Mouse (Mus musculus) telencephalon, adult 2 months (tissue): Measurements from ENCODE around the gene Hist1h4k.
"Not testable (repeated sequence)": the region's sequence is repeated elsewhere in the genome, so short reads cannot be mapped to it uniquely, and the experiment has no call there.

Source experiments
- DNase-seq: peaks from one replicate; pipeline ENCODE4 v3.0.0-alpha.2; 2011; ENCODE audit warnings: low read depth, low spot score

Hist1h4k gene

GRCm38 (mm10) chr13:21754294-21755001 is 4.1 kb upstream of the Hist1h4k start:
- peak; percentile 22 for DNase-seq

GRCm38 (mm10) chr13:21753524-21754285 is 3.4 kb upstream of the Hist1h4k start, which contains the start of the genes Hist1h2ak and Hist1h2bn:
Hist1h2ak (minus strand) TSS chr13:21753827.
Hist1h2bn (plus strand) TSS chr13:21754123.
- DNase-seq: peak; percentile 98

GRCm38 (mm10) chr13:21753051-21753523 is 2.8 kb upstream of the Hist1h4k start:
- DNase-seq: peak; percentile 6

GRCm38 (mm10) chr13:21752356-21752755 is 2.1 kb upstream of the Hist1h4k start:
- DNase-seq: no peak

- no peak for DNase-seq
These were observed 1.5 kb upstream of the Hist1h4k start for GRCm38 (mm10) chr13:21751827-21752226.

- DNase-seq: no peak
These were observed 1.1 kb upstream of the Hist1h4k start for GRCm38 (mm10) chr13:21751417-21751816.

- no peak for DNase-seq
These were observed 732 bp downstream of the Hist1h4k start for GRCm38 (mm10) chr13:21749387-21750158.

- DNase-seq: no peak
These were observed 5.3 kb downstream of the Hist1h4k start for GRCm38 (mm10) chr13:21745006-21745405.

- not testable (repeated sequence) for DNase-seq
These were observed 15.2 kb downstream of the Hist1h4k start, which contains the start of gene Hist1h4j for GRCm38 (mm10) chr13:21734906-21735767. Hist1h4j (plus strand) TSS chr13:21735064.

GRCm38 (mm10) chr13:21734010-21734905 is 16.0 kb downstream of the Hist1h4k start:
- no peak for DNase-seq

- DNase-seq: no peak
These were observed 16.8 kb downstream of the Hist1h4k start for GRCm38 (mm10) chr13:21733466-21733865.

- no peak for DNase-seq
These were observed 20.8 kb downstream of the Hist1h4k start for GRCm38 (mm10) chr13:21729544-21729943.

- DNase-seq: no peak
These were observed 22.2 kb downstream of the Hist1h4k start for GRCm38 (mm10) chr13:21727948-21728572.

GRCm38 (mm10) chr13:21722993-21723836 is 27.1 kb downstream of the Hist1h4k start:
- no peak for DNase-seq

GRCm38 (mm10) chr13:21722373-21722925 is 27.9 kb downstream of the Hist1h4k start:
- no peak for DNase-seq

GRCm38 (mm10) chr13:21721757-21722372 is 28.4 kb downstream of the Hist1h4k start, which contains the start of gene Hist1h2bm:
Hist1h2bm (plus strand) TSS chr13:21722044.
- peak; percentile 95 for DNase-seq

- not testable (repeated sequence) for DNase-seq
These were observed 29.1 kb downstream of the Hist1h4k start for GRCm38 (mm10) chr13:21721107-21721756.
